Mouse (Mus musculus): ENCODE data around the gene Myh9. TPM values are rescaled to one million over a fixed set of nuclear protein-coding genes. Genes with fewer than 3 reads are reported as not detected.
"Not testable (repeated sequence)": the region's sequence is repeated elsewhere in the genome, so short reads cannot be mapped to it uniquely, and the experiment has no call there.

Gene Myh9
- polyA plus RNA-seq, 1 experiment from 2014 or later: 71.0 TPM

DNA sequence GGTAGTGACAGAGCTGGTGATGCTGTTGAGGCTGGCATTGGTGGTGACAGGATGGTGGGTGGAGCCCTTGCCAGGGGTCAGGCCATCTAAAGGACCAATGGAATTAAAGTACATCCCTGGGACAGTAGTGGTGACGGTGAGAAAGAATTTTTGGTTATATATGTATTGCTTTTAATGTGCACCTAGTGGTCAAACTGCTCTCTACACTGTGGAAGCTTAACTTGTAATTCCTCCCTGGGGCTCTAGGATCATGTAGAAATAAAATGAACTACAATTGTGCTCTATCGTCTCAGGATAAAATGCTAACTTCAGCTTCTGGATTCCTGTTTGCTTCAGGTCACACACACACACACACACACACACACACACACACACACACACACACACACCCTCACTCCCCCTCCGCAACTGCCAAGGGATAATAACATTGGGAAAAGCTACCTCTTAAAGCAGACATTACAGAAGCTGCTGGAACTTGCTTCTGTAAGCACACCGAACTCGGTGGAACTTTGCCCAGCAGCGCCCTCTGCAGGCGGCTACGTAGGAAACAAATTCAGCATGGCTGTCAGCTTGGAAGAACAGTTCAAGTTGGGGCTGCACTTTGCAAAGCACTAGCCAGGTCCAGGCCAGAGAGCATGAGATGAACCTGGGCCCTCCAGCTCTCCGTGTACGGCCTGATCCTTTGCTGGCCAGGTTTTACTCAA lies 117.6 kb downstream of the Myh9 start:
- DNase-seq (ENCODE audit: low spot score): not testable (repeated sequence)

DNA sequence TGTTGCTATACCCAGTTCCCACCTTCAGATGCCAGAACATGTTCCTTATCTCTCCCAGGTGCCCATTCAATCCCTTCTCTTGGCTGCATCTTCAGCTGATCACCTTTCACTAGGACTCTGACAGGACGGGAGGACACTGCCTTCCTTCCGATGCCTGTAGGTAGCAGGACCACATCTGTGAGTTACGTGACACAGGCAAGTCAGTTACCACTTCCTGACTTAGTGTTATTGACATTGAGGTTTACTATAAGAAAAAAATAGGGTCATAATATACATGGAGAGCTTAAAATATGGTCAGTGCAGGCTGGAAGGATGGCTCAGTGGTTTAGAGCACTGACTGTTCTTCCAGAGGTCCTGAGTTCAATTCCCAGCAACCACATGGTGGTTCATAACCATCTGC lies 120.5 kb downstream of the Myh9 start:
- DNase-seq (ENCODE audit: low spot score): not testable (repeated sequence)

- not testable (repeated sequence) for DNase-seq (ENCODE audit: low spot score)
Measured at GRCm38 (mm10) chr15:77718240-77718639, 123.7 kb downstream of the Myh9 start.

Other genes with a start within 250 kb of the Myh9 start
- gene Apol10b, start 246.1 kb downstream of the Myh9 start, polyA plus RNA-seq (2015; fragmentation: Nextera tagmentation; extraction: Ambion mirVana): 0.49 and 0.59 TPM in 2 replicates
- not detected in 2 replicates for gene Gm36245, start 242.9 kb downstream of the Myh9 start, polyA plus RNA-seq (2015; fragmentation: Nextera tagmentation; extraction: Ambion mirVana)
- 0.16 and 0.24 TPM in 2 replicates for gene Apol11b, start 198.9 kb downstream of the Myh9 start, polyA plus RNA-seq (2015; fragmentation: Nextera tagmentation; extraction: Ambion mirVana)
- 7.2 and 8.1 TPM in 2 replicates for gene Apol7e, start 143.3 kb downstream of the Myh9 start, polyA plus RNA-seq (2015; fragmentation: Nextera tagmentation; extraction: Ambion mirVana)
- 1.6 and 2.3 TPM in 2 replicates for gene Apol9b, start 113.1 kb downstream of the Myh9 start, polyA plus RNA-seq (2015; fragmentation: Nextera tagmentation; extraction: Ambion mirVana)
- 0.06 TPM in 1 of 2 replicates, not detected in the other for gene Apol8, start 85.2 kb downstream of the Myh9 start, polyA plus RNA-seq (2015; fragmentation: Nextera tagmentation; extraction: Ambion mirVana)
- 213 and 231 TPM in 2 replicates for gene Txn2, start 86.8 kb upstream of the Myh9 start, polyA plus RNA-seq (2015; fragmentation: Nextera tagmentation; extraction: Ambion mirVana)
- gene Foxred2, start 114.5 kb upstream of the Myh9 start, polyA plus RNA-seq (2015; fragmentation: Nextera tagmentation; extraction: Ambion mirVana): 3.5 TPM in 2 replicates
- 157 and 184 TPM in 2 replicates for gene Eif3d, start 128.6 kb upstream of the Myh9 start, polyA plus RNA-seq (2015; fragmentation: Nextera tagmentation; extraction: Ambion mirVana)